Mouse (Mus musculus) kidney, adult 2 months (tissue): ENCODE measurements at regions not wholly inside any gene's neighbourhood (a gene's known extent, or its start where the extent isn't known, plus 50 kb on each side); places are given as distances from the start of the nearest gene placed in this dataset.

Experiments used
- CTCF ChIP-seq: fragments of 200-500 bp; conservative IDR thresholded peaks from 2 replicates; pipeline ENCODE4 v1.5.1; 2011; ENCODE audit warnings: low read depth, mild to moderate bottlenecking, control low read depth, low read length, moderate library complexity, mixed read lengths; ENCODE audit not compliant: insufficient read depth, insufficient read length
- POLR2A ChIP-seq: fragments of 200-500 bp; IDR thresholded peaks from one replicate; pipeline ENCODE4 v1.6.1; 2011; ENCODE audit warnings: low read depth, low read length, control low read depth

GRCm38 (mm10) chr12:39326668-39327299 lies 547.6 kb downstream of the Etv1 start:
- TF ChIP-seq POLR2A (no peak), CTCF (no peak)
